Mouse (Mus musculus) embryonic fibroblast, embryonic 13.5 days (primary cell): Measurements from ENCODE around the gene Gm10031.

Experiments
- CTCF ChIP-seq: IDR thresholded peaks from 2 replicates; pipeline ENCODE4 v1.5.1; 2011; ENCODE audit warnings: mild to moderate bottlenecking, control low read depth, low read length, moderate library complexity, borderline replicate concordance; ENCODE audit not compliant: insufficient read depth
- POLR2A ChIP-seq: IDR thresholded peaks from 2 replicates; pipeline ENCODE4 v1.6.1; 2011; ENCODE audit warnings: low read depth, mild to moderate bottlenecking, control low read depth, low read length, moderate library complexity

DNA sequence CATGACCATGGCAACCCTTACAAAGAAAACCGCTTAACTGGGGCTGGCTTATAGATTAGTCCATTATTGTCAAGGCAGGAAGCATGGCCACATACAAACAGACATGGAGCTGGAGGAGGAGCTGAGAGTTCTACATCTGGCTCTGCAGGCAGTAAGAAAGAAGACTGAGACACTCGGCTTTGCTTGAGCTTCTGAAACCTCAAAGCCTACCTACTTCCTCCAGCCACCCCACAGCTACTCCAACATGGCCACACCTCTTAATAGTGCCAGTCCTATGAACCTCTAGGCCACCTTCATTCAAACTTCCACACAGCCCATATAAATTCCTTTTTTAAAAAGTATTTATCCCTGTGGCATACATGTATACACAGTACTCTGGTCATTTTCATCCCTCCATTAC, 13.2 kb downstream of the Gm10031 start:
- no peak for TF ChIP-seq CTCF
- no peak for TF ChIP-seq POLR2A
